Mouse (Mus musculus) neutrophil, adult 65 days (primary cell): Measurements from ENCODE around the gene Acot13. TPM values are rescaled to one million over a fixed set of nuclear protein-coding genes. Genes with fewer than 3 reads are reported as not detected.

ENCODE experiments used
- total RNA-seq: library from RNA; stranded (reverse); gene quantifications from 2 replicates; pipeline ENCODE4 v1.2.4, GENCODE M21; 2023

Gene Acot13
- 4.2 and 5.7 TPM in 2 replicates for total RNA-seq

GRCm38 (mm10) chr13:24831353-24832130 lies at the start of gene Acot13, which contains the start of gene Tdp2:
Acot13 (minus strand) TSS chr13:24831540.
Tdp2 (plus strand) TSS chr13:24831679.

DNA sequence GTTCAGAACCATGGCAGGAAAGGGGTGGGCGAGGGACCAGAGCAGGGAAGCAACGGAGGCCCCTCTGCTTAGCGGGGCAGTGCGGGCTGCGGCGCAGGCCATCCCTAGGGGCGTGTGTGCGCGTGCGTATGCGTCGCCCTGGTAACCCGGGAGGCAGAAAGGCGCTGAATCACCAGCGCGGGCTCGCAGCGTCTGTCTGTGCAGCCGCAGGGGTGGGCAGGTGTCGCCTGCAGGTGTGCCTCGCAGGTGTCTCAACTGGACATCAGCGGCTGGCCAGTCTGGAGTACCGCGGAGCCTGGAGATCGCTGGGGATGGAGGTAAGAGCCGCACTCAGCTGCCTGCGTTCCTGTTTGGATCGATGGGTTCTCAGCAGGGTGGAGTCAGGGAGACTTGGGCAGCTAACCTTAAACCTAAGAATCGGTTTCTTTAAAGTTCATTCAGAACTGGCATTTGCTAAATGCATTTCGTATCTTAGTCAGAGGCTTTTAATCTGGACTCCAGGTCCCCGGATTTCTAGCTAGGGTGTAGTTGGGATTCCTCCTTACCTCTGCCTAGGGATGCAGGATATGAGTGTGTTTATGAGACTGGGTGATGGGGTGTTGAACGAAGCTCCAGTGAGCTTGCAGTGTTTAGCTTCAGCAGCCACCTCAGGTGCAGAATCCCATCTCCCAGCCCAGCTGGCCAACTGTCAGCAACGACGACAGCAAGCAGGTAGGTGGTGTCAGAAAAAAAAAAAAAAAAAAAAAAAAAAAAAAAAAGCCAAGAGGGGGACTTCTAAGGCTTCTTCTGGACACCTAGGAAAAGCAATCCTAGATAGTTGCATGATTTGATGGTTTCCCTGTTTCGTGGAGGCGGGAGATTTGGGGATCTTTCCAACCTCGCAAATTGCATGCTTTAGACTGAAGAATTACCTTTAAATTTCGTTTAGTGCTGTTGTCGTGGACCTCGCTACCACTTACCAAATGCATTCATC lies 13.9 kb upstream of the Acot13 start, which contains the start of gene D130043K22Rik:
TSS of gene D130043K22Rik (plus strand) at position 153 of the 973 bp plus-strand sequence.

DNA sequence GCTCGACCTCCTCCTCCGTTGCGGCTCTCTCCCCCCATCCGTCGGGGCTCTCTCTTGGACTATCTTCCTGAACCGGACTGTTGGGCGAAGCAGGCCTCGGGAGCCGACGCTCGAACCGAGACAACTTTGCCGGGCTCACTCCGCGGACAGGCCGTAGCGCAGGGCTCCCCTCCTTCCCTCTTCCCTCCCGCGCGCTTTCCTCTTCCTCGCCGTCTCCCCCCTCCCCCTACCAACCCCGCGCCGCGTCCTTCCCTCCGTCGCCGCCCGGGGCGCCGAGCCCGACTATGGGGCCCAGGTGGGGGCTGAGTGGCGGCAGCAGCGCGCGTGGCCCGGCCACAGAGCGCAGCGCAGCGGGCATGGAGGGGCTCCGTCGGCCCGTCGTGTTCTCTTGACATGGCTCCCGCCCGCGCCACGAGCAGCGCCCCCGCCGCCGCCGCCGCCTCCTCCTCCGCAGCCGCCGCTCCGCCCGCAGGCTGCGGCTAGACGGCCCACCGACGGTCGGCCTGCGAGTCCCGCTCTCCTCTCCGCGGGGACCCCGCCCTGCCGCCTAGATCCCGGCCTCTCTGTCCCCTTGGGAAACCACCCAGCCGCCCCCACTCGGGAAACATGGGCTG lies 29.9 kb downstream of the Acot13 start, which contains the start of gene BC005537:
TSS of gene BC005537 (plus strand) at position 350 of the 614 bp plus-strand sequence.

Other genes with a start within 250 kb of the Acot13 start
- 347 and 480 TPM in 2 replicates for gene Ripor2, start 249.4 kb downstream of the Acot13 start, total RNA-seq
- not detected in 2 replicates for gene Armh2, start 90.3 kb downstream of the Acot13 start, total RNA-seq
- 40.1 and 47.0 TPM in 2 replicates for gene Gmnn, start 69.6 kb downstream of the Acot13 start, total RNA-seq
- gene BC005537, start 29.9 kb downstream of the Acot13 start, total RNA-seq = 155 and 197 TPM in 2 replicates
- 24.7 and 27.6 TPM in 2 replicates for gene Tdp2, start 139 bp upstream of the Acot13 start, total RNA-seq
- 0.13 TPM in 1 of 2 replicates, not detected in the other for gene D130043K22Rik, start 13.6 kb upstream of the Acot13 start, total RNA-seq
- 0.59 and 0.66 TPM in 2 replicates for gene Aldh5a1, start 106.1 kb upstream of the Acot13 start, total RNA-seq
- gene Gpld1, start 111.6 kb upstream of the Acot13 start, total RNA-seq = 0.64 and 0.79 TPM in 2 replicates
- gene Mrs2, start 188.8 kb upstream of the Acot13 start, total RNA-seq = 20.9 and 49.8 TPM in 2 replicates
- gene Dcdc2a, start 224.5 kb upstream of the Acot13 start, total RNA-seq = not detected in 2 replicates